Mouse (Mus musculus) v-Abl transformed pro-B cells (cell line): ENCODE measurements around the gene Abhd14b.

Experiments used
- in situ Hi-C, 2 experiments: fragments of 400-800 bp; cut with MboI; formaldehyde crosslinking; loops; one replicate each; pipeline ENCODE4 v1.15.1; 2025; ENCODE audit not compliant: unreplicated experiment in 2 of 2

The Abhd14b gene

DNA sequence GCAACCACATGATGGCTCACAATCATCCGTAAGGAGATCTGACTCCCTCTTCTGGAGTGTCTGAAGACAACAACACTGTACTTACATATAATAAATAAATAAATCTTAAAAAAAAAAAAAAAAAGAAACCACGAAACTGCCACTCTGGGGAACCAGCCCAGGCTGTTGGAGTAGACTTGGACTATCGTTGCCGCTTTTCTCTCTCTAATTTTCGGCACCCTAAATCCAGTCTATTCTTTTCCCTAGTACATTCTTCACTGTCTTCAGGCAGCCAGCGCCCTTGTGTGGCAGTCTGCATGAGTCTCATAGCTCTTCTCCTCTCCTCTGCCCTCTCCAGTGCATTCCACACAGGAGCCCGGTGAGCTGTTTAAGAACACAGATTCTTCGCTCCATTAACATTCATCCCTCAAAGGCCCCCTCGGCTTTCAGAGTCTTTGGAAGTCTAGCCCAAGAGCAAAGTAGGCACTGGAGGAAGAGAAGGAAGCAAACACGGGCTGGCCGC lies 18.5 kb upstream of the Abhd14b start:
- in situ Hi-C loops: loop anchor here (10.0 to 25.0 kb wide), 4 partner anchors 46 to 616 kb away; partner anchors contain the start of genes Glyctk (in 2 of the 2), Wdr82 (in 2 of the 2), Parp3 (in 1 of the 2) and Rrp9 (in 1 of the 2)

DNA sequence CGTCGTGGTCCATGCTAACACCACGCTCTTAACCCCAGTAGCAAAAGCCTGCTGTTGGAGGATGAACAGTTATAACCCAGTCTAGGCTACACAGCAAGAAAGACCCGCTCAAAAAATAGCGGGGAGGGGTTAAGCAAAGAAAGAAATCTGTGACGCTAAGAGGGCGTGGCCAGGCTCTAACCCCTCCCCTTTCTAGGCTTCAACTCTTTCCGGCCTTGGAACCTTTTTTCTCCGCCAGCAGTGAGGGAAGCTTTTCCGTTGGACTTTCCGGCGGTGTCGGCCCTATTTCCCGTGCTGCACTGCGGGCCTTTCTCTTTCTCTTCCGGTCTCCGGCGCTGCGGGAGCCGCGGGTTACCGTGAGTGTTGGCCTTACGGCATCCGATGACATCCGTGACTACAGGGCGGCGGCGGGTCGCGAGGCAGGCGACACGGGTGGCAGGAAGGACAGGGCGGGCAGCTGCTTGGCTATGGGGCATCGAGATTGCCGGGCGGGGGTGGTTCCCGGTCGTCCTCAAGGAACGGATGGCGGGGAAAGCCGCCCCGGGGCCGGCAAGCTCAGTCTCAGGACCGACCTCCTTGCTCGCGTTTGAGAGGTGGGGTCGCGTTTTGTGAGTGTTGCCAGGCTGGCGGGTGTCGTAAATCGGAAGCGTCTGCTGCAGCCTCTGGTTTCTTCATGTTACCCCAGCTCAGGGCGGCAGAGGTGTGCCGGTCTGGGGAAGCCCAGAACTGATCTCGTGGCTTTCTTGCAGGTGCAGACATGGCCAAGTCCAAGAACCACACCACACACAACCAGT lies 17.8 kb upstream of the Abhd14b start, which contains the start of gene Rpl29:
TSS of gene Rpl29 (plus strand) at position 234 of the 794 bp plus-strand sequence.
- in situ Hi-C loops: loop anchor here (10.0 to 25.0 kb wide), 4 partner anchors 45 to 617 kb away; partner anchors contain the start of genes Glyctk (in 2 of the 2), Wdr82 (in 2 of the 2), Parp3 (in 1 of the 2) and Rrp9 (in 1 of the 2)

GRCm38 (mm10) chr9:106430015-106430264 lies 17.3 kb upstream of the Abhd14b start:
- in situ Hi-C loops: loop anchor here (25.0 kb wide), 2 partner anchors 268 to 618 kb away; partner anchors contain the start of genes Glyctk (in 2 of the 2) and Wdr82 (in 2 of the 2)

DNA sequence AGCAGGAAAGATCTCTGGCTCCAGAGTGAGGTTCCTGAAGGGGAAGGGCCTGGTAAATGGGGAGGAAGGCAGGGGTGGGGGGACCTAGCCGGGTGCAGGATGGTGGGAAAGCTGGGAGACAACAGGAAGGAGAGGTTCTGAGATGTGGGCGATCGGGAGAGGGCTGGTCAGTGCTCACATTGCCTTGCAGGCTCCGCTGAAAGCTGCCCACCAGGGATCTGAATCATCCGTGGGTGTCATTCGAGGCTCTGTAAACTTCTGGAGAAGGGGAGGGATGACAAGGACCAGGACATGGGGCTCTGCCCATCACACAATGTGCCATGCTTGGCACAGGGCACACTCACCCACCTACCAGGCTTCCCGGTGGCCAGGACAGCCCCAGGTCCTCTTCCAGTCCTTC lies 13.9 kb upstream of the Abhd14b start:
- in situ Hi-C loops: loop anchor here (25.0 kb wide), 2 partner anchors 271 to 621 kb away; partner anchors contain the start of genes Glyctk (in 2 of the 2) and Wdr82 (in 2 of the 2)

DNA sequence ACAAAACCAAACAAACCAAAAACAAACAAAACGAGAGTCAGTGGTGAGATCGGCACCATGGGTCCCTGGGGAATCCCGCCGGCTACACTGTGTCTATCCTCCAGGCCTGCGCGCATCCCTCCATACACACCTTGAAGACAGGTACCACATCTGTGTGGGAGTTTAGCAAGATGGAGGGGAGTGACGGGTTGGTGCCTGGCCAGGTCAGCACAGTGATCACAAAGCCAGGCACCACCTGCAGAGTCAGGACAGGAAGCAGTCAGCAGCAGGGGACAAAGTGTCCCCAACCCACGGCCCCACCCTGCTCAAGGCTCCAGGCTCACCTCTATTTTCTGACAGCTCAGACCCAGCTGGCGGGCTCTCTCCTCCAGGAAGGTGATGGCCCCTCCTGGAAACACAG lies 10.7 kb upstream of the Abhd14b start:
- in situ Hi-C loops: loop anchor here (25.0 kb wide), 2 partner anchors 274 to 624 kb away; partner anchors contain the start of genes Glyctk (in 2 of the 2) and Wdr82 (in 2 of the 2)

DNA sequence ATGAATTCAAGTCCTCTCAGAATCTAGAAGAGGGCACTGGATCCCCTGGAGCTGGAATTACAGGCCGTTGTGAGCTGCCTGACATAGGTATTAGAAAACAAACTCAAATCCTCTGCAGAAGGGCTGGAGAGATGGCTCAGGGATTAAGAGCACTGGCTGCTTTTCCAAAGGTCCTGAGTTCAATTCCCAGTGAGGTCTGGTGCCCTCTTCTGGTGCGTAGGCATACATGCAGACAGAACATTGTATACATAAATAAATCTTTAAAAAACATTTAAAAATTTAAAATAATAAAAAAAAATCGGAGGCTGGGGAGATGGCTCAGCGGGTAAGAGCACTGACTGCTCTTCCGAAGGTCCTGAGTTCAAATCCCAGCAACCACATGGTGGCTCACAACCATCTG lies 4.6 kb upstream of the Abhd14b start:
- in situ Hi-C loops: loop anchor here (25.0 kb wide), 2 partner anchors 280 to 630 kb away; partner anchors contain the start of genes Glyctk (in 2 of the 2) and Wdr82 (in 2 of the 2)

DNA sequence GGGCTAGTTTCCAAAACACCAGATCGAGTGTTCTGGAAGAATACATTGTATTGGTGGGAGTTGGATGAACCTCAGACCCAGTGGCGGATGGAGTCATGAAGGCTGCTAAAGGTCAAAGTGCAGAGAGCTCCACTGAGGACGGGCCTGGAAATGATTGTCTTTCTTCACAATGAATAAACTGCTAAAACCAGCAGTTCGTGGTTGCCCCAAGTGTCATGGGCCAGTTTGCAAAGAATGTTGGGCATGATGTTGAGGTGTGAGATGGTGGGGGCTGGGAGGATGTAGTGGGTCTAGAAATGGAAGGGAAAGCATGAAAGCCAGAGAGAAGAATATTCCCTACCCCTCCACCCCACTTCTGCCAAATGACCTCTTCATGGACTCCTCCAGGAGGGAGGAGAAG lies 2.4 kb upstream of the Abhd14b start:
- in situ Hi-C loops: loop anchor here (25.0 kb wide), 2 partner anchors 283 to 633 kb away; partner anchors contain the start of genes Glyctk (in 2 of the 2) and Wdr82 (in 2 of the 2)

- in situ Hi-C loops: loop anchor here (25.0 kb wide), 2 partner anchors 286 to 636 kb away; partner anchors contain the start of genes Glyctk (in 2 of the 2) and Wdr82 (in 2 of the 2)
Observed at GRCm38 (mm10) chr9:106447951-106448350, 692 bp downstream of the Abhd14b start.

DNA sequence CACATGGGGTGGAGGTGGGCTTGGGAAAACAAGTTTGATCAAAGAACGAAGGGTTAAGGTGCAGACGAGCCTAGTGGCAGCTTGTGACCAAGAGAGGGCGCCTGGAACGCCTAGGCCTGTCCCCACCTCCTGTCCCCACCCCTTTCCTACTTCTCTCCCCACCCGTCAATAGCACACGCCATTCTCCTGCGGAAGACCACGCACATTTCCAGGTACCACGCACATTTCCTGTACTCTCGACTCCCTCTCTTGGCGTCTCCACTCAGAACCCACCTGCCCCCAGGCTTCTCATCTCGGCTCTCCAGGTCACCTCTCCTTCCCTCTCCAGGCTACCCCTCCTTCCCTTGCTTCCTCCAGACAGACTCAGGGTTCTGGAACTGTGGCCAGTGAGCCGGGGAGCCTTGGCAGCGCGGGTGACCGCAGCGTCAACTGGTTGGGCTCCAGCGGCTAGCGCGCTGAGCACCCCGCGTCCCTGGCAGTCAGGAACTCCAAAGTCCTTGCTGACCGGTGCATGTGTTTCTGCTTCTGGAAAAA lies 1.3 kb downstream of the Abhd14b start:
- in situ Hi-C loops: loop anchor here (25.0 kb wide), 2 partner anchors 286 to 636 kb away; partner anchors contain the start of genes Glyctk (in 2 of the 2) and Wdr82 (in 2 of the 2)

DNA sequence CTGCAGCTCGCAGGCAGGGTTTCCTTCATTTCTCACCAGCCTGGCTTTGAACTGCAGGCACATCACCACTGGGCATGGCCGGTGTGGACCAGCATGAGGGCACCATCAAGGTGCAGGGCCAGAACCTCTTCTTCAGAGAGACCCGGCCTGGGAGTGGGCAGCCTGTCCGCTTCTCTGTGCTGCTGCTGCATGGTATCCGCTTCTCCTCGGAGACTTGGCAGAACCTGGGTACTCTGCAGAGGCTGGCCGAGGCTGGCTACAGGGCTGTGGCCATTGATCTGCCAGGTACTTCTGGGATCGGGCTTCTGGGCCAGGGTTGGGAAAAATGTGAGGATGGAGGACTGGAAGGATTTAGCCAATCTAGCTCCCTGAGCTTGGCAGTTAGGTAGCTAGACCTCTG lies 2.7 kb downstream of the Abhd14b start:
- in situ Hi-C loops: loop anchor here (25.0 kb wide), 3 partner anchors 288 to 638 kb away; partner anchors contain the start of genes Glyctk (in 2 of the 2), Wdr82 (in 2 of the 2) and Col6a6 (in 1 of the 2)

GRCm38 (mm10) chr9:106450661-106451060 lies 3.4 kb downstream of the Abhd14b start:
- in situ Hi-C loops: loop anchor here in 1 of 2 experiments (25.0 kb wide), 1 partner anchor 613 kb away; the partner anchor contains the start of gene Col6a6

DNA sequence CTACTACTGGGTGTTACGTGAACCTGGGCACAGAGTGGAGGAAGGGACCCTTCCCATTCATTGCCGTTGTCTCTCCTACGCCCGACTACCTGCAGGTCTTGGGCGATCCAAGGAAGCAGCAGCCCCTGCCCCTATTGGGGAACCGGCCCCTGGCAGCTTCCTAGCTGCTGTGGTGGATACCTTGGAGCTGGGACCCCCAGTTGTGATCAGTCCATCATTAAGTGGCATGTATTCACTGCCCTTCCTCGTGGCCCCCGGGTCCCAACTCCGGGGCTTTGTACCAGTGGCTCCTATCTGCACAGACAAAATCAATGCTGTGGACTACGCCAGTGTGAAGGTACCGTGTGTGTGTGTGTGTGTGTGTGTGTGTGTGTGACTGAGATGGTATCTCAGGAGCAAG lies 4.0 kb downstream of the Abhd14b start:
- in situ Hi-C loops: loop anchor here in 1 of 2 experiments (25.0 kb wide), 1 partner anchor 614 kb away; the partner anchor contains the start of gene Col6a6

- in situ Hi-C loops: loop anchor here in 1 of 2 experiments (25.0 kb wide), 1 partner anchor 615 kb away; the partner anchor contains the start of gene Col6a6
Observed at GRCm38 (mm10) chr9:106451899-106452298, 4.6 kb downstream of the Abhd14b start.

DNA sequence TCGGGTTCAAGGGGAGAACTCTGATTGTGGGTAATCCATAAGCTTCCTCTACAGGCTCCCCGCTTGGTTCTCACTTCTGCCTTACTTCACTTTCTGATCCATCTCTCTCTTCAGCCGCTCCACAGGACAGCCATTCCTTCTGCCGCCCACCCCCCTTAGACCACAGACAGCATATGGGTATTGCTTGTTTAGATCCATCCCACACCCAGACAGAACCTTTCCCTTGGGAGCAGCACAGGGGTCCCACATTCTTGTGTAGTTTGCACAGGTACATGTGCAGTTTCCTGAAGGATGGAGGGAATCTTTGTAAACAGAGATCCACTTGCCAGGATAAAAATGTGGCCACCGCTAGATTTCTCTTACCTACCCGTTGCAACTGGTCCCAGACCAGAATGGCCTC lies 5.1 kb downstream of the Abhd14b start:
- in situ Hi-C loops: loop anchor here in 1 of 2 experiments (25.0 kb wide), 1 partner anchor 615 kb away; the partner anchor contains the start of gene Col6a6

- in situ Hi-C loops: loop anchor here in 1 of 2 experiments (25.0 kb wide), 1 partner anchor 616 kb away; the partner anchor contains the start of gene Col6a6
Observed at GRCm38 (mm10) chr9:106452821-106453220, 5.6 kb downstream of the Abhd14b start.

DNA sequence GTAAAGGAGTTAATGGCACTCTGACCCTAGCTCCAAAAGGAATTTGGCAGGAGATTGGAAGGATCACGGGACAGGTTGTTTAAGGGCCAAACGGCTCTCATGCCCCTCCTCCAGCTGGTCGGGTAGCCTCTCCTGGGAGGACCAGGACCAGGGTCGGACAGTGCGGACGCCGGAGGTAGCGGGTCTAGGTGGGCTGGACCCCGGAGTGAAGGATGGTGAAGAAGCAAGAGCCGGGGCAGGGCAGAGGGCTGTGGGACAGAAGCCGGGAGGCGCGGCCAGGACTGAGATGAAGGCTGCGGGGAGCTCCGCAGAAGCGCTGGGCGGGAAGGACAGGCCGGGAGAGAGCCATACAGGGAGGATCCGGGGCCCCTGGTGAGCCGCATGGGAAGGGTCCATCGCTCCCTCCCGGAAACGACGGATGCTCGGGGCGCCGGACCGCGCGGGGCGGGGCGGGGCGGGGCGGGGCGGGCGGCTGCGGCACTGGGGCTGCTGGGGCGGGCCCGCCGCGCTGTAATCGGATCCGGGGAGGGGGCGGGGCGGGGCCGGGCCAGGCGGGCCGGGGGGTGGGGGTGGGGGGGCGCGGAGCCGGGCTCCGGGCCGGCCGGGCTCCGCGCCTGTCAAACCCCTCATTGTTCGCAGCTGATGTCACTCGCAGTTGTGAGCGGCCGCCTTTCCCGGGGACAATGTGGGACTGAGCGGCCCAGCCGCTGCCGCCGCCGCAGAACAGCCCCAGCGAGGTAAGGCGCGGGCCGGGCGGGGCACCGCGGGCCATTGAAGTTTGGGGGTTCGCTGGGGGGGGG lies 6.2 kb downstream of the Abhd14b start, which contains the start of gene Pcbp4:
TSS of gene Pcbp4 (plus strand) at position 21 of the 800 bp plus-strand sequence.
- in situ Hi-C loops: loop anchor here in 1 of 2 experiments (25.0 kb wide), 1 partner anchor 616 kb away; the partner anchor contains the start of gene Col6a6

GRCm38 (mm10) chr9:106454071-106454761 lies 7.0 kb downstream of the Abhd14b start:
- in situ Hi-C loops: loop anchor here in 1 of 2 experiments (25.0 kb wide), 1 partner anchor 617 kb away; the partner anchor contains the start of gene Col6a6

GRCm38 (mm10) chr9:106454888-106455681 lies 7.8 kb downstream of the Abhd14b start:
- in situ Hi-C loops: loop anchor here in 1 of 2 experiments (25.0 kb wide), 1 partner anchor 618 kb away; the partner anchor contains the start of gene Col6a6
